Mouse (Mus musculus) embryonic facial prominence, embryonic 13.5 days (tissue): ENCODE data around the gene 1700093K21Rik. TPM values are rescaled to one million over a fixed set of nuclear protein-coding genes. Genes with fewer than 3 reads are reported as not detected.
A peak's percentile ranks its signal among the peaks of the same experiment; 100 is the strongest.

ENCODE experiments used
- ATAC-seq: fragments of 200-750 bp; cut with Nextera tagmentation; 2 replicates; pipeline ENCODE4 v1.8.0; 2017; ENCODE audit warnings: low read depth; ENCODE audit not compliant: insufficient number of reproducible peaks, insufficient read depth, low FRiP score, low TSS enrichment
- H3K27ac ChIP-seq: fragments of 300-500 bp; sonication (generic); 2 replicates; pipeline ENCODE4 v1.5.1; 2015; ENCODE audit warnings: moderate library complexity, mild to moderate bottlenecking, inconsistent platforms
- H3K27me3 ChIP-seq: fragments of 300-500 bp; sonication (generic); 2 replicates; pipeline ENCODE4 v1.6.1; 2015; ENCODE audit warnings: mild to moderate bottlenecking, inconsistent platforms
- H3K36me3 ChIP-seq: fragments of 300-500 bp; sonication (generic); 2 replicates; pipeline ENCODE4 v1.6.1; 2015; ENCODE audit warnings: mild to moderate bottlenecking, inconsistent platforms
- H3K4me1 ChIP-seq: fragments of 300-500 bp; sonication (generic); 2 replicates; pipeline ENCODE4 v1.6.1; 2015; ENCODE audit warnings: inconsistent platforms
- H3K4me2 ChIP-seq: fragments of 300-500 bp; sonication (generic); 2 replicates; pipeline ENCODE4 v1.6.1; 2015; ENCODE audit warnings: moderate library complexity, mild to moderate bottlenecking, inconsistent platforms
- H3K4me3 ChIP-seq: fragments of 300-500 bp; sonication (generic); 2 replicates; pipeline ENCODE4 v1.5.1; 2015; ENCODE audit warnings: mild to moderate bottlenecking, inconsistent platforms
- H3K9ac ChIP-seq: fragments of 300-500 bp; sonication (generic); 2 replicates; pipeline ENCODE4 v1.6.1; 2015; ENCODE audit warnings: mild to moderate bottlenecking, inconsistent platforms
- H3K9me3 ChIP-seq: fragments of 300-500 bp; sonication (generic); 2 replicates; pipeline ENCODE4 v1.6.1; 2016; ENCODE audit warnings: inconsistent platforms
- WGBS: fragments of 180-500 bp; shearing (Covaris S2); methylation state at CpG from one replicate; pipeline ENCODE4 v1.1.7; 2015; ENCODE audit warnings: mixed read lengths; 5-methylcytosine and 5-hydroxymethylcytosine counted together
- microRNA-seq: library from miRNA; unstranded; fragments of <30 nt; microRNA quantifications from one replicate; pipeline ENCODE4, GENCODE M21; 2016
- polyA plus RNA-seq: library from polyadenylated mRNA; unstranded; fragments of >200 nt; fragmentation: Nextera tagmentation; extraction: Ambion mirVana; gene quantifications from 2 replicates; pipeline ENCODE4 v1.2.1, GENCODE M21; 2015

Gene 1700093K21Rik
- polyA plus RNA-seq, 1 experiment from 2014 or later: not detected

DNA sequence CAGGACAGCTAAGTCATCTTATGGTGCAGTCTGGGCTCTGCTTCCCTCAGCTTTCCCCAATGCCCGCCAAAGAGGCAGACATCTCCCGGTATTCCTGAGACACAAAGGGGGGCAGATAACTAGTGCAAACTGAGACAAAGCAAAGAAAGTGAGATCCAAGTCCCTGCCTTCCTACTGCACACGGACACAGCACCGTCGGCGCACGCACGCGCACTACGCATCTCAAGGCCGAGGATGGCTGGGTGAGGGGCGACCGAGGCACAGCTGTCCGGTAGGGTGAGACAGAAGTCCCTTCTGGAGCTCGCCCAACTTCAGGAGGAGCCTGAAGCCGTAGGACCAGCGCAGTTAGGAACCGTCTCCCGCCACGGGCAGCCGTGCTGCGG lies 23.6 kb downstream of the 1700093K21Rik start:
- no peaks in the 10 kb centered on the region for H3K9me3 ChIP-seq
- H3K9ac ChIP-seq: peak overlapping the region; percentile 95
- peaks cover 38% of the 10 kb centered on the region for H3K36me3 ChIP-seq
- H3K4me2 ChIP-seq: peak overlapping the region; percentile 92
- H3K4me3 ChIP-seq: peak overlapping the region; percentile 79
- peak; percentile 82 for ATAC-seq
- no peaks in the 10 kb centered on the region for H3K27me3 ChIP-seq
- 0% methylated on average over 22 of the region's 22 CpGs for WGBS
- peaks cover 17% of the 10 kb centered on the region for H3K4me1 ChIP-seq
- peak overlapping the region; percentile 94 for H3K27ac ChIP-seq

DNA sequence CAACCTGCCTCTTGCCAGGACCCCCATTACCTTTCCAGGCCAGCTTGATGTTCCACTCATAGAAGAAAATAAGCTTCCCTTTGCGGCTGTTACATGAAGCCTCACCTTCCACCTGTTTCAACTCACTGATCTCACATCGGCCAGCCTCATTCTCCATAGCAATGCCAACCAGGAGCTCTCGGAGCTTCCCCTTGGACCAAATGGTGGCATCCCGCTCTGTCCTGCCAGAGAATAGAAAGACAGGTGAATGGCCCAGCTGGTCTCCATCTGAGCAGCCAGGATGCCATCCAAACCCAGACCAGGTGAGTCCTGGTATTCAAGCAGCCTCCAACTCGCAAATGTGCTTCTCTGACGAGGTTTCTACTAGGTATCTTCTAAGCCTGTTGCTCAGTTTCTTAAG lies 24.3 kb downstream of the 1700093K21Rik start:
- Histone ChIP-seq H3K9me3 (no peaks in the 10 kb centered on the region), H3K4me2 (peak overlapping the region; percentile 92), H3K27me3 (no peaks in the 10 kb centered on the region), H3K4me3 (peak overlapping the region; percentile 79), H3K9ac (peak overlapping the region; percentile 95), H3K27ac (0 out of 2 replicates have a peak overlapping the region, but pooled peaks have one; percentile 94), H3K4me1 (peaks cover 17% of the 10 kb centered on the region), H3K36me3 (peaks cover 44% of the 10 kb centered on the region)
- ATAC-seq: no peak
- 45% methylated on average over 6 of the region's 6 CpGs for WGBS

GRCm38 (mm10) chr11:23495231-23495630 lies 25.7 kb downstream of the 1700093K21Rik start:
- Histone ChIP-seq H3K9ac (no peak overlapping the region), H3K36me3 (peaks cover 58% of the 10 kb centered on the region), H3K4me2 (peak overlapping the region; percentile 92; the same call in 1 of the 2 replicates), H3K27me3 (no peaks in the 10 kb centered on the region), H3K4me1 (peaks cover 17% of the 10 kb centered on the region), H3K4me3 (no peak overlapping the region), H3K27ac (no peak overlapping the region), H3K9me3 (no peaks in the 10 kb centered on the region)
- ATAC-seq: no peak
- WGBS: 90% methylated on average over 6 of the region's 6 CpGs

DNA sequence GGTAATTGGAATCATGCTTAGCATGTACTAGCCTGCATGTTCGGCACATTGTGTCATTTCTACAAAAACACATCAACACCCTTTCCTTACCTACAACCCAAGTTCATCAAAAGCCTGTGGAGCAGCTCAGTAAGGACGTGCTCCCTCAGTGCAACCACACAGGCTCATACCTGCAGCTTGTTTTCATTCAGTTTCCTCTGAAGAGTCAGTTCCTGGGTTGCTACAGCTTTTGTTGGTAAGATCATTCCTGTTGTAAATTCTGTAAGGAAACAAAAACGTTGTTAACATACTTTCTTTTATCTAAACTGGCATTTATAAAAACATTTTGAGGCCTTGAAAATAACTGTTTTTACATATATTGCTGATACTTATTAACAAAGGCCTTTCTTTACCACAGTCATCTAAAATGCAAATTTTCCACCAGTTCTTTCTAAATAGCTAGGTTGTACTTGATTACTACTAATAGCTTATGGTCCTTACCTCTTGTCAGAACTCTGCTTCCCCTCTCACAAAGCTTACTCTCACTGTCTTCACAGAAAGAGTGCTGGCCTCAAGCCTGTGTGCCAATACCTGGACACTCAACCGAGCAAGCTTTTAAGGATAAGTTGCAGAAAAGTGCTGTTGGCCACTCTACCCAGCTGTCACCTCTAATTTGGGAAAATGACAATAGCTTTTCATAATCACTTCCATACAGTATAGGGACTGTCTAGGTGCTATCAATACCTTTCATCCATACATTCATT lies 28.7 kb downstream of the 1700093K21Rik start:
- Histone ChIP-seq H3K4me1 (peaks cover 17% of the 10 kb centered on the region), H3K9me3 (no peaks in the 10 kb centered on the region), H3K27me3 (no peaks in the 10 kb centered on the region), H3K4me3 (no peak overlapping the region), H3K36me3 (peaks cover 88% of the 10 kb centered on the region), H3K4me2 (no peak overlapping the region), H3K9ac (no peak overlapping the region), H3K27ac (no peak overlapping the region)
- ATAC-seq: no peak
- WGBS: 80% methylated on average over 4 of the region's 4 CpGs

DNA sequence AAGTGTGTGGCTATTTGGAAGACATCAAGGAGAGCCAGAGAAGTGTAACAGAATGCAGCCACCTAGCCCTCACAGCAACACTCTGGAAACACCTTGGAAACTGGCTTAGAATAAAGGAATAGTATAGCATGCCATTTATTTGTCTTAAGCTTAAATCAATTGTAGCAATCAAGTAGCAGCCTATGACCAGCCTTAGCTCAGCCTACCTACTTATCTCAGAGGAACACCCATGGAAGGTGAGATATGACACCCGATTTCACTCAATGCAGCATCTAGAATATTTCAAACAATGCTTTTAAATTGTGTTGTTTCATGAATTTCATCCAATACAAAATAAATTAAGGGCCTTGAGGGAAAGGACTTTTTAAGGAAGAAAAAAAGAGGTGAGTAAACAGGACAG lies 31.0 kb downstream of the 1700093K21Rik start:
- Histone ChIP-seq H3K9ac (no peak overlapping the region), H3K4me2 (no peak overlapping the region), H3K4me3 (no peak overlapping the region), H3K9me3 (no peaks in the 10 kb centered on the region), H3K36me3 (peaks cover 93% of the 10 kb centered on the region), H3K27me3 (no peaks in the 10 kb centered on the region), H3K27ac (no peak overlapping the region), H3K4me1 (no peaks in the 10 kb centered on the region)
- 88% methylated on average over 1 of the region's 1 CpGs for WGBS
- no peak for ATAC-seq

Small RNA genes within 50 kb of the gene (microRNA-seq; reads per million reads assigned to microRNA genes)
- not detected for gene Gm47279

Other genes with a start within 250 kb of the 1700093K21Rik start
- 27.9 and 41.1 TPM in 2 replicates for gene Usp34, start 214.3 kb downstream of the 1700093K21Rik start, polyA plus RNA-seq
- 90.9 and 93.1 TPM in 2 replicates for gene Ahsa2, start 23.1 kb downstream of the 1700093K21Rik start, polyA plus RNA-seq
- gene 0610010F05Rik, start 112.5 kb upstream of the 1700093K21Rik start, polyA plus RNA-seq: 25.6 and 28.7 TPM in 2 replicates
- 23.5 and 28.2 TPM in 2 replicates for gene Pus10, start 144.5 kb upstream of the 1700093K21Rik start, polyA plus RNA-seq
- gene Pex13, start 144.8 kb upstream of the 1700093K21Rik start, polyA plus RNA-seq: 41.3 and 42.5 TPM in 2 replicates
- gene Rel, start 249.8 kb upstream of the 1700093K21Rik start, polyA plus RNA-seq: 1.1 and 1.2 TPM in 2 replicates